ENCODE assay signal across 9 mouse cellular contexts in genomic region chr4:150011564-150012321, GRCm38 (mm10). TPM values are rescaled to one million over a fixed set of nuclear protein-coding genes. Genes with fewer than 3 reads are reported as not detected.
DNase-seq lines count a peak whose midpoint lies in the region; ATAC-seq and TF ChIP-seq lines count a peak whose summit lies in the region.
"Had no signal": no experiment of that assay in that cellular context is flagged by ENCODE, and none has a peak within 500 bp of the region (broad histone marks: within the 10 kb centered on the region; RNA-seq: fewer than 3 reads in every experiment).

No protein-coding gene starts in this region.

- no peaks in the 10 kb centered on the region for H3K27me3 ChIP-seq in kidney, embryonic 15.5 days
- H3K27me3 ChIP-seq in MEL (ENCODE audit: control insufficient read depth in 1 of 2, insufficient read depth in 2 of 2, low read length in 2 of 2), result no peaks in the 10 kb centered on the region
- H3K27me3 ChIP-seq in embryonic facial prominence, embryonic 15.5 days, result no peaks in the 10 kb centered on the region

- no peak for TF ChIP-seq CTCF in MEL (IDR thresholded peaks at IDR 0.05 in 2 of 3, conservative IDR thresholded peaks at IDR 0.05 in 1 of 3; ENCODE audit: control insufficient read depth in 1 of 3, insufficient read depth in 1 of 3, low read depth in 2 of 3, low read length in 3 of 3, poor library complexity in 1 of 3, severe bottlenecking in 1 of 3)

- no peak for TF ChIP-seq RAD21 in MEL (IDR thresholded peaks at IDR 0.05; ENCODE audit: low read depth, low read length)

- 37% methylated on average over 10 of the region's 10 CpGs for WGBS in kidney, embryonic 15.5 days
- WGBS in embryonic facial prominence, embryonic 15.5 days, result 36% methylated on average over 10 of the region's 10 CpGs

- no peak for TF ChIP-seq POLR2A in MEL (IDR thresholded peaks at IDR 0.05; ENCODE audit: control insufficient read depth in 1 of 2, insufficient read depth in 1 of 2, low read depth in 1 of 2, low read length in 2 of 2, poor library complexity in 1 of 2)

- peaks cover 7% of the 10 kb centered on the region for H3K79me2 ChIP-seq in MEL (ENCODE audit: control insufficient read depth, insufficient read depth, low read length, poor library complexity)

- no peaks in the 10 kb centered on the region for H3K36me3 ChIP-seq in kidney, embryonic 15.5 days
- peaks cover 0 to 20% of the 10 kb centered on the region in 2 experiments; a peak in 2 of 4 replicates for H3K36me3 ChIP-seq in MEL (ENCODE audit: control insufficient read depth in 1 of 2, insufficient read depth in 2 of 2, low read length in 2 of 2)
- H3K36me3 ChIP-seq in embryonic facial prominence, embryonic 15.5 days, result no peaks in the 10 kb centered on the region
- H3K36me3 ChIP-seq: hindbrain, embryonic 12.5 days had no signal

- no peak overlapping the region for H3K4me2 ChIP-seq in kidney, embryonic 15.5 days
- no peak overlapping the region for H3K4me2 ChIP-seq in embryonic facial prominence, embryonic 15.5 days (replicated peaks)
- H3K4me2 ChIP-seq: hindbrain, embryonic 12.5 days had no signal

- peaks cover 31% of the 10 kb centered on the region for H3K4me1 ChIP-seq in kidney, embryonic 15.5 days
- peaks cover 12 to 52% of the 10 kb centered on the region in 2 experiments for H3K4me1 ChIP-seq in MEL (ENCODE audit: control insufficient read depth in 1 of 2, insufficient read depth in 2 of 2, low read length in 2 of 2)
- H3K4me1 ChIP-seq in embryonic facial prominence, embryonic 15.5 days, result peaks cover 20% of the 10 kb centered on the region

- no peak overlapping the region for H3K9ac ChIP-seq in kidney, embryonic 15.5 days
- H3K9ac ChIP-seq in MEL (ENCODE audit: control insufficient read depth, low read depth, low read length, poor library complexity, severe bottlenecking), result peak overlapping the region; percentile 45
- no peak overlapping the region for H3K9ac ChIP-seq in embryonic facial prominence, embryonic 15.5 days
- H3K9ac ChIP-seq: hindbrain, embryonic 12.5 days had no signal

- ATAC-seq in kidney, embryonic 15.5 days (replicated peaks; ENCODE audit: low FRiP score), result no peak
- ATAC-seq in embryonic facial prominence, embryonic 15.5 days (ENCODE audit: insufficient number of reproducible peaks, low FRiP score, low TSS enrichment, low read depth), result no peak
- ATAC-seq: midbrain, embryonic 16.5 days had no signal

- H3K27ac ChIP-seq in kidney, embryonic 15.5 days, result peak overlapping the region; percentile 45
- H3K27ac ChIP-seq in MEL (ENCODE audit: control insufficient read depth, low read depth, low read length), result peak overlapping the region; percentile 56
- H3K27ac ChIP-seq in embryonic facial prominence, embryonic 15.5 days (replicated peaks), result peak overlapping the region; percentile 48; the same call in 1 of the 2 replicates
- H3K27ac ChIP-seq: hindbrain, embryonic 12.5 days had no signal

- DNase-seq in kidney, postnatal 10 days, result no peak
- DNase-seq in MEL (ENCODE audit: low read depth, low spot score), result peak; percentile 78
- peak; percentile 79 for DNase-seq in skeletal muscle tissue, adult 2 months (ENCODE audit: low read depth, low spot score)
- no peak for DNase-seq in layer of hippocampus, adult 8-10 months (ENCODE audit: low spot score in 2 of 2)
- DNase-seq in embryo, embryonic 10.5 days (ENCODE audit: low spot score), result no peak

- no peaks in the 10 kb centered on the region for H3K9me3 ChIP-seq in kidney, embryonic 15.5 days (replicated peaks)
- no peaks in the 10 kb centered on the region for H3K9me3 ChIP-seq in MEL (replicated peaks; ENCODE audit: insufficient read depth, low read length)
- H3K9me3 ChIP-seq in embryonic facial prominence, embryonic 15.5 days (replicated peaks), result no peaks in the 10 kb centered on the region
- H3K9me3 ChIP-seq: hindbrain, embryonic 12.5 days had no signal

- TF ChIP-seq EP300 in MEL (IDR thresholded peaks at IDR 0.05; ENCODE audit: low read depth in 1 of 2, low read length in 2 of 2), result peak; percentile 10 to 63; a peak in 3 of 4 replicates

- H3K4me3 ChIP-seq in kidney, embryonic 15.5 days (replicated peaks), result no peak overlapping the region
- H3K4me3 ChIP-seq in MEL (ENCODE audit: control insufficient read depth in 1 of 2, insufficient read depth in 1 of 2, low read depth in 2 of 2, low read length in 2 of 2), result peak overlapping the region; percentile 35 to 54
- H3K4me3 ChIP-seq in embryonic facial prominence, embryonic 15.5 days (replicated peaks), result no peak overlapping the region
- H3K4me3 ChIP-seq: hindbrain, embryonic 12.5 days had no signal

TF ChIP-seq in MEL, 35 proteins besides CTCF, POLR2A, EP300 and RAD21 (continues in another document):
- TF ChIP-seq ZC3H11A (IDR thresholded peaks at IDR 0.05; ENCODE audit: low read depth, low read length) (no peak), POLR2AphosphoS2 (IDR thresholded peaks at IDR 0.05; ENCODE audit: low read length) (no peak), ELF1 (IDR thresholded peaks at IDR 0.05; ENCODE audit: low read depth, low read length) (peak; percentile 54; the same call in 1 of the 2 replicates), HCFC1 (IDR thresholded peaks at IDR 0.05; ENCODE audit: low read depth, low read length) (peak; percentile 44; the same call in 1 of the 2 replicates), MAFK (IDR thresholded peaks at IDR 0.05; ENCODE audit: borderline replicate concordance, low read depth, low read length) (no peak), ZKSCAN1 (IDR thresholded peaks at IDR 0.05; ENCODE audit: low read depth, low read length) (no peak), USF1 (IDR thresholded peaks at IDR 0.05; ENCODE audit: low read depth, low read length) (0 out of 2 replicates have a peak, but pooled peaks have one; percentile 1), GABPA (IDR thresholded peaks at IDR 0.05; ENCODE audit: low read depth, low read length) (no peak), MEF2A (IDR thresholded peaks at IDR 0.05; ENCODE audit: extremely low read depth, insufficient replicate concordance, low read depth, low read length, poor library complexity, severe bottlenecking) (no peak), MAX (IDR thresholded peaks at IDR 0.05; ENCODE audit: low read length) (no peak), CHD2 (IDR thresholded peaks at IDR 0.05; ENCODE audit: low read length) (peak; percentile 54; the same call in 1 of the 2 replicates), ZMIZ1 (IDR thresholded peaks at IDR 0.05; ENCODE audit: low read depth, low read length) (peak; percentile 36; the same call in 1 of the 2 replicates), USF2 (IDR thresholded peaks at IDR 0.05; ENCODE audit: borderline replicate concordance in 1 of 2, insufficient read depth in 1 of 2, low read depth in 1 of 2, low read length in 2 of 2) (no peak), MYB (IDR thresholded peaks at IDR 0.05; ENCODE audit: low read depth, low read length) (0 out of 2 replicates have a peak, but pooled peaks have one; percentile 46), MAZ (IDR thresholded peaks at IDR 0.05; ENCODE audit: low read depth, low read length) (peak; percentile 79; the same call in 1 of the 2 replicates), POLR2AphosphoS5 (IDR thresholded peaks at IDR 0.05; ENCODE audit: borderline replicate concordance, low read depth, low read length) (no peak), SMC3 (IDR thresholded peaks at IDR 0.05; ENCODE audit: low read depth, low read length) (no peak), TBP (IDR thresholded peaks at IDR 0.05; ENCODE audit: low read depth, low read length) (peak; percentile 86), RCOR1 (IDR thresholded peaks at IDR 0.05; ENCODE audit: low read depth, low read length) (peak; percentile 56; the same call in 1 of the 2 replicates), NELFE (IDR thresholded peaks at IDR 0.05; ENCODE audit: low read depth, low read length) (no peak), JUND (IDR thresholded peaks at IDR 0.05; ENCODE audit: low read depth, low read length) (0 out of 2 replicates have a peak, but pooled peaks have one; percentile 32), ZNF384 (IDR thresholded peaks at IDR 0.05; ENCODE audit: low read depth, low read length) (no peak), MYC (IDR thresholded peaks at IDR 0.05; ENCODE audit: low read depth, low read length) (no peak), MXI1 (IDR thresholded peaks at IDR 0.05; ENCODE audit: low read depth, low read length) (0 out of 2 replicates have a peak, but pooled peaks have one; percentile 35), TCF12 (IDR thresholded peaks at IDR 0.05; ENCODE audit: low read depth, low read length) (peak; percentile 27; the same call in 1 of the 2 replicates), E2F4 (IDR thresholded peaks at IDR 0.05; ENCODE audit: borderline replicate concordance, low read depth, low read length) (no peak), BHLHE40 (IDR thresholded peaks at IDR 0.05; ENCODE audit: borderline replicate concordance, low read depth, low read length) (no peak), GATA1 (IDR thresholded peaks at IDR 0.05; ENCODE audit: low read depth, low read length) (no peak; the same call in 1 of the 2 replicates), CHD1 (IDR thresholded peaks at IDR 0.05; ENCODE audit: low read depth, low read length) (no peak), ETS1 (IDR thresholded peaks at IDR 0.05; ENCODE audit: low read depth, low read length) (0 out of 2 replicates have a peak, but pooled peaks have one; percentile 34), SIN3A (IDR thresholded peaks at IDR 0.05; ENCODE audit: low read length) (peak; percentile 71), KAT2A (conservative IDR thresholded peaks at IDR 0.05; ENCODE audit: low read depth, low read length) (no peak), TAL1 (IDR thresholded peaks at IDR 0.05; ENCODE audit: low read length) (no peak)

RNA-seq across cellular contexts. Expression of gene H6pd, which starts 2.9 kb away (rescaled TPM):
- 17.8 and 18.5 TPM in 2 replicates for polyA plus RNA-seq in kidney, embryonic 15.5 days (2015; fragmentation: Nextera tagmentation; extraction: Ambion mirVana)
- total RNA-seq in MEL (2012; rRNA removed), result 6.9 and 7.8 TPM in 2 replicates
- 10 to 100 TPM in 1 of 2 experiments, not detected in 1; 10.8 TPM for polyA plus RNA-seq in MEL (2012; ENCODE audit: insufficient read depth in 1 of 2, insufficient read length in 2 of 2, low read depth in 1 of 2, low replicate concordance in 2 of 2, missing spikeins in 1 of 2)
- 12.1 and 12.2 TPM in 2 replicates for polyA plus RNA-seq in embryonic facial prominence, embryonic 15.5 days (2015; fragmentation: Nextera tagmentation; extraction: Ambion mirVana)
- 10 to 100 TPM; 11.9 to 14.4 (median 14.1) TPM for total RNA-seq in layer of hippocampus, adult 8-10 months (2022)

RNA-seq across cellular contexts. Expression of gene Spsb1, which starts 56.9 kb away (rescaled TPM):
- 11.7 and 12.7 TPM in 2 replicates for polyA plus RNA-seq in kidney, embryonic 15.5 days (2015; fragmentation: Nextera tagmentation; extraction: Ambion mirVana)
- total RNA-seq in MEL (2012; rRNA removed), result 0.12 TPM in 1 of 2 replicates, not detected in the other
- polyA plus RNA-seq in MEL (2012; ENCODE audit: insufficient read depth in 1 of 2, insufficient read length in 2 of 2, low read depth in 1 of 2, low replicate concordance in 2 of 2, missing spikeins in 1 of 2), result under 1 TPM in 1 of 2 experiments, not detected in 1; 0.25 TPM
- polyA plus RNA-seq in embryonic facial prominence, embryonic 15.5 days (2015; fragmentation: Nextera tagmentation; extraction: Ambion mirVana), result 17.5 and 18.2 TPM in 2 replicates
- 10 to 100 TPM; 19.4 to 41.1 (median 33.3) TPM for total RNA-seq in layer of hippocampus, adult 8-10 months (2022)

Comparison
In these comparisons a context has a peak if more than half of its experiments do, and no peak if none do; other contexts are left out.
1. H3K4me3 ChIP-seq: peak in MEL (2 of 2); none in kidney, embryonic 15.5 days (single experiment) and embryonic facial prominence, embryonic 15.5 days (single experiment).
2. DNase-seq: peak in MEL (single experiment) and skeletal muscle tissue, adult 2 months (single experiment); none in kidney, postnatal 10 days (single experiment), layer of hippocampus, adult 8-10 months (0 of 2) and embryo, embryonic 10.5 days (single experiment).
3. RNA of gene Spsb1, which starts 56.9 kb away (polyA plus RNA-seq): 17.5 to 18.2 TPM in embryonic facial prominence, embryonic 15.5 days and 11.7 to 12.7 TPM in kidney, embryonic 15.5 days; 0.25 TPM in MEL; every median in the first group is over 10 times any median in the second.
4. Peak in every context shown above with its lines, with median percentiles within 50 percentile points of each other: H3K27ac ChIP-seq.